Mouse (Mus musculus) erythroblast, embryonic 14.5 days (primary cell): ENCODE results near the gene Ovca2.

Source experiments
- GATA1 ChIP-seq: IDR thresholded peaks from 2 replicates; pipeline ENCODE4 v1.6.1; 2012; ENCODE audit warnings: low read length, inconsistent platforms, mixed read lengths
- TAL1 ChIP-seq: IDR thresholded peaks from 3 replicates; pipeline ENCODE4 v1.6.1; 2012; ENCODE audit warnings: low read length, inconsistent platforms, mixed read lengths

DNA sequence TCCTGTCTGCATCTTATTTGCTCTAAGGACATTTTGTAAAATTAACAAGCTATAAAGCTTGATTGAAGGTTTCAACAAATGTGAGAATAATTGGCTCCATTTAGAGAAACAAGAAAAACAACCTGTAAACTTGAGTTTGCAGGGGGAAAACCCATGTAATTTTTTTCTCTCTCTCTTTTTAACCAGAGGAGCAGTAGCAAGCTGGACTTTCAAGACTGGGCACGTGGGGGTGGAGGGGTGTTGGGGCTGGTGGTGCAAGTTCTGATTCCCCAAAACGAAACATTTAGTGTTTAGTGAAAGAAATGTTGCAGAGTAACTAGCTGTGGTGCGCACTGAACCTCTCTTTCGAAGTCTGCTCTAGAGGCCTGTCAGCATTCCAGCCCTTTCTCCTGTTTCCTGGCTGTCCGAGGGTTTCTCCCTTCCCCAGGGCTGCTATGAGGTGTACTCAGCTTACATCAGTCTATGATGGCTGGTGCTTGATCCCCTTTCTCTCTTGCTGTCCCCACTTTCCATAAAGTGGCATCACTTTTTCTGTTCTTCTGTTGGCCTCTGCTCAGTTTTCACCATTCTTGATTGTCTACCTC lies 44.1 kb downstream of the Ovca2 start:
- TF ChIP-seq TAL1, result no peak
- TF ChIP-seq GATA1, result no peak
